Mouse (Mus musculus) bone marrow macrophage, adult 2 months (primary cell): ENCODE measurements around the gene 4921539E11Rik.

Experiments used
- CTCF ChIP-seq: IDR thresholded peaks from 2 replicates; pipeline ENCODE4 v1.5.1; 2012; ENCODE audit warnings: low read depth, mild to moderate bottlenecking, low read length, moderate library complexity
- POLR2A ChIP-seq: IDR thresholded peaks from 2 replicates; pipeline ENCODE4 v1.6.1; 2012; ENCODE audit warnings: mild to moderate bottlenecking, low read depth, low read length, borderline replicate concordance

- TF ChIP-seq POLR2A (no peak), CTCF (no peak)
Observed at GRCm38 (mm10) chr4:103213859-103214497, 76.7 kb downstream of the 4921539E11Rik start.
